Mouse (Mus musculus) fibroblast of lung, adult 2 months (primary cell): ENCODE measurements around the gene Dazap1.

Source experiments
- DNase-seq: peaks from one replicate; pipeline ENCODE4 v3.0.0-alpha.2; 2011; ENCODE audit warnings: low read depth

The Dazap1 gene

DNA sequence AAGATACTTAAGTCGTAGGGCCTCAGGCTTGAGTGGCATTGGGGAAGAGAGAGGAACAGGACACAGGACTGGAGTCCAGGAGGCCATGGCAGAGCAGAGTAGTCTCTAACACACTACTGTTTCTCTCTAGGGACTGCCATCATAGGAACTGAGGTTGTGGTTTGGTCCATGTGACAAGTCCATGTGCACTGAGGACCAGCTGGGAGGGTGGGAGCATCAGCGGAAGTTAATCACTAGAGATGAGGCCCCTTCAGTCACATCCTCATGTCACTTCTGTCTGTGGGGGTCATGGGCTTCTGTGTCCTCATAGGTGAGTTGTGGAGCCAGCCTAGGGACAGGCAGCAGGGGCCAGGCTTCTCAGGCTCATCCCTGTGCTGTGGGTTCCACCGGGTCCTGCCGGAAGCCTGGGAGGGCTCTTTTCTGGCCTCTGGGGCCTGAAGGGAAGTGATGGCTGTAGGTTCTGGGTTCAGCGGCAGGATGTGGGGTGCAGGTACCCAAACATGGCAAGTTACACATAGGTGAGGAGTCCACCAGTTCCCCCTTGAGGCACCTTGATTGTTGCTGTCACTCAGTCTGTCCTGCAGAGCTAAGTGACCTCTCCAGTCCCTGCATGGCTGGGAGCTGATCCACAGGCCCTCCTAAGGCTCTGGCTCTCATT, 10.0 kb downstream of the Dazap1 start:
- DNase-seq: no peak

- DNase-seq: no peak
Measured at GRCm38 (mm10) chr10:80271870-80272585, 10.7 kb downstream of the Dazap1 start.

DNA sequence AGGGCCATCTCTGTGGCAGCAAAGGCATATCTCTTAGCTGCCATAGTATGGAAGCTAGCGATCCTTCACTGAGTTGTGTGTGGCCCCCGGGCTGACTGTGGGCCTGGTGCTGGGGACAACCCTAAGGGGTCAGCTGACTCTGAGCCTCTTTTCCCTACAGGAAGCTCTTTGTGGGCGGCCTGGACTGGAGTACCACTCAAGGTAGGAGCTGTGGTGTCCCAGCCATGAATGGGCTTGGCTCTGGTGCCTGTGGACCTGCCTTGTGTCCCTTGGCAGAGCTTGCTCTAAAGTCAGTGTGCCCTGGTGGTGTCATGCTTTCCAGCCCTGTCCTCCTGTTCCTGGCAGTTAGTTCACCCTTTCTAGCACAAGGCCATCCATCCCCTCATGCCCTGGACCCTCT, 12.6 kb downstream of the Dazap1 start:
- DNase-seq: no peak

DNA sequence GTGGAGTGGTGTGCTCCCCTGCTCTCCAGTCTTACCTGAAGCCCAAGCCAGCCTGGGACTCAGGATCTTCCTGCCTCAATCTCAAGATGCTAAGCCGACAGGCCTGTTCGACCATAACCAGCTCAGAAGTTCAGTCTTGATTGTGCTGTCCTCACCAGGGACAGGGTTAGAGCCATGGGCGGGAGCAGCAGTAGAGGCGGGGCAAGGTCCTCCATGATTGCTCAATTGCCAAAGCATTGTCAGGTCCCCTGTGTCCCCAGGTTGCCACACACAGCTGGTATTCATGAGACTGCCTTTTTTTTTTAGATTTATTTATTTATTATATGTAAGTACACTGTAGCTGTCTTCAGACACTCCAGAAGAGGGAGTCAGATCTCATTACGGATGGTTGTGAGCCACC, 15.0 kb downstream of the Dazap1 start:
- no peak for DNase-seq

DNA sequence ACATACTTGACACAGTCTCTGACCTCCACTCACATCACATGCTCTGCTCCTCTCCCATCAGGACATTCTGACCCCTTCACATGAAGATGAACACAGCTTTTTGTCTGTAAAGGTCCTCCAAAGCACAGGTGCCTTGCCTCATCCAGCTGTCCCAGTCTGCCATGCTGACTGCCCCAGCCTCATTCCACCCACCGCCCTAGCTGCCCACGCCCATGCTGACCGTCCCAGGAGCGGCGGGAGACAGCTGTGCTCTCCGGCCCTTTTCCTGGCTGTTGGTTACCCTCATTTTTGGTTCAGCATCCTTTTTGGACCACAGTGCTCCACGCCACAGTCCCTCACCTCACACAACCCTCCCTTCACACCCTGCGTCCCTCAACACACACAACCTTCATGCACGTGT, 17.1 kb downstream of the Dazap1 start:
- no peak for DNase-seq

GRCm38 (mm10) chr10:80279273-80279672, 18.0 kb downstream of the Dazap1 start:
- DNase-seq: no peak

GRCm38 (mm10) chr10:80281304-80281703, 20.0 kb downstream of the Dazap1 start:
- no peak for DNase-seq

- DNase-seq: no peak
Measured at GRCm38 (mm10) chr10:80281921-80282371, 20.7 kb downstream of the Dazap1 start.

- DNase-seq: no peak
Measured at GRCm38 (mm10) chr10:80282481-80283441, 21.5 kb downstream of the Dazap1 start.

DNA sequence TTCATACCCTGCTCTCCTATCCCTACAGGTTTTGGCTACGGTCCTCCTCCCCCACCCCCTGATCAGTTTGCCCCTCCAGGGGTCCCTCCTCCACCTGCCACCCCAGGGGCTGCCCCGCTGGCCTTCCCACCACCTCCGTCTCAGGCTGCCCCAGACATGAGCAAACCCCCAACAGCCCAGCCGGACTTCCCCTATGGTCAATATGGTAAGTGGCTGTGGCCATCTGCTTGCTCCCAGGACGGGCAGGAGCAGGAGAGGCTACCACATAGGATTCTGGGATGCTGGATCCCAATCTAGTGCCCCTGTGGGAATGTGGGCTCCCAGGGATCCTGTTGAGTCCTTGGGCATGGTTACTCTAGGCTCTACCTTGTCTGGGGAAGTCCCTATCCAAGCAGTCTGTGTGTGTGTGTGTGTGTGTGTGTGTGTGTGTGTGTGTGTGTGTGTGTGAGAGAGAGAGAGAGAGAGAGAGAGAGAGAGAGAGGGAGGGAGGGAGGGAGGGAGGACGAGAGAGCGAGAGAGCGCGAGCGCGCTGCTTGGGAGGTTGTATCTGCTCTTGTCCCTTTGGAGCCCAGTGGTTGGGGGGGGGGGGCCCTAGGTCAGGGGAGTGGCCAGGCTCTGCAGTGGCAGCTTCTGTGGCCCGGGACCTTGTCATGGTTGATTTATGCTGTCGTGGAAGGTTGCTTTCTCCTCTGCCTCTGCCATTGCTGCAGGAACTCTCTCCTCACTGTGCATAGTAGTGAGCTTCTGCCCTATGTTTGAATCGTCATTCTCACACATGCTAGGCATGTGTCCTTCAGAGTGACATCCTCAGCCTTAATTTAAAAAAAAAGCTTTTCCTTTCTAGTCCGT, 24.2 kb downstream of the Dazap1 start:
- no peak for DNase-seq

DNA sequence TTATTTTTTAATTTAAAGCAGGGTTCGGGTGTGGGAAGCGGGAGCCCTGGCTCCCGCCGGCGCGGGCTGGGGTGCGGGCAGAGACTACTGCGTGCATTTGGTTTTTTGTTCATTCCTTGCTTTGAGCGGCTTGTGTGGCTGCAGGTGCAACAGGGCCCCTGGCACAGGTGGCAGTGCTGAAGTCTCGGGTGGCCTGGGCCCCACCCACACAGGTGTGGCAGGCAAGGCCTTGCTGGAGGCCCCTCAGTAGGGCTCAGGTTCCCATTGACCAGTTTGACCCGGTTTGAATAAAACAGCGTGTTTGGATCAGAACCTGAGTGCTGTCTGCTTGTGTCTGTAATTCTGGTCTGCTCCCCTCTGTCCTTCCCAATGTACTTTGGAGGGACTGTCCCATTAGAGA, 26.8 kb downstream of the Dazap1 start:
- no peak for DNase-seq

DNA sequence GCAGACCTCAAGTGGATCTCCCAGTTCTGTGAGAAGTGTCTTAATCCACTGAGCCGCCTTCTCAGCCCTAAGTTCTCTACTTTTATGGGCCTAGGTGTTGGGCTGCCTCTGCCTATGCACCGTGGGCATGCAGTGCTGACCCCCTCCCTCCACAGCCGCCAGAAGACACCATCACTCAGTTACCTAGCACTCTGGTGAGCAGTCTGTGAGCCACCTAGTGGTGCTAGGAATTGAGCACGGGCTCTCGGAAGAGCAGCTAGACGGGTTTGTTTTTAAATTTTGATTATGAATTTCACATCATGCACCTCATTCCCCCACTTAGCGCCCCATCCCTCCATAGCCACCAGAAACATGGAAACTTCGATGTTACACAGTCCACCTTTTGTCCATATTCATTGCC, 27.4 kb downstream of the Dazap1 start:
- DNase-seq: no peak

DNA sequence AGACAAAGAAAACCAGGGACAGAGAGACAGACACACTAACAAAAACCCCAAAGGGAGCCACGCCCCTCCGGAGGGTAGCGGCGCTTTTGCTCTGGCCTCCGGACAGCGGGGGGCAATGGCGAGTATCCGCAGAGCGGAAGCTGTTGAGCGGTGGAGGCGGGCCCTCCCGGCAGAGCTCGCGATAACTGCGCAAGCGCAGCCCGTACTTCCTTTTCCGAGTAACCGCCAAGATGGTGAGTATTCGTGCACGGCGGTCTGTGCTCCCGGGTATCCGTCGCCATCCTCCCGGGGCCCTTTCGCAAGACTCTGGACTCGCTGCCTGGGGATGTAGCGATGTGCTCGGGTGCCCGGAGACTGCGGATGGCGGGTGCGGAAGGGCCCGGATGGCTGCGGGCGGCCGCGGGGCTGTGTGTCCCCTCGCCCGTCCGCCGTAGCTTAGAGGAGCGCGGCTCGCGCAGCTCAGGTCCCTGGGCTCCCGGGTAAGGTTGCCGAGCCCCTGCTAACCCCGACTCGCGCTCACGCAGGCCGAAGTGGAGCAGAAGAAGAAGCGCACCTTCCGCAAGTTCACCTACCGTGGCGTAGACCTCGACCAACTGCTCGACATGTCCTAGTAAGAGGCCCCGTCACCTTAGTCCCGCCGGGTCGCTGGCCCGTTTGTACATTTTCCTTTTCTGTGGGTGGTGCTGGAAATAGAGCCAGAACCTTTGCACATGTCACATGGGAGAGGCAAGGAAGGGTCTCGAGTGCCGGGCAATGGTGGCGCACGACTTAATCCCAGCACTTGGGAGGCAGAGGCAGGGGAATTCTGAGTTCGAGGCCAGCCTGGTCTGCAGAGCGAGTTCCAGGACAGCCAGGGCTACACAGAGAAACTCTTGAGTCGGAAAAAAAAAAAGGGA, 31.2 kb downstream of the Dazap1 start, which contains the start of gene Rps15:
TSS of gene Rps15 (plus strand) at position 203 of the 896 bp plus-strand sequence.
- DNase-seq: peak; percentile 92

DNA sequence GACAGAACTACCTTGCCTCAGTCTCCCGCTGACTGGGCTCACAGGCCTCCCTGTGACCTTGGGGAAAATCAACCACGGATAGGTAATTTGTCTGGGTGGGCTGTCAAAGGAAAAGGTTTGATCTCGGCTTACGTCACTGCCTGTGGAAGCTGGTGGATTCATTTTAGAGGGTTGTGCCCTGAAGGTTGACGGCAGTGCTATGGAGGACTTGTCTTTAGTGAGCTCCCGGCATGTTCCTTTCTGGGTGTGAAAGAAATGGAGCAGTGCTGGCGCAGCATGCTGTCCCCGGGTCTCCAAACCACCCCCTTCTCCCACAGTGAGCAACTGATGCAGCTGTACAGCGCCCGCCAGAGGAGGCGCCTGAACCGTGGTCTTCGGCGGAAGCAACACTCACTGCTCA, 32.0 kb downstream of the Dazap1 start:
- DNase-seq: no peak

DNA sequence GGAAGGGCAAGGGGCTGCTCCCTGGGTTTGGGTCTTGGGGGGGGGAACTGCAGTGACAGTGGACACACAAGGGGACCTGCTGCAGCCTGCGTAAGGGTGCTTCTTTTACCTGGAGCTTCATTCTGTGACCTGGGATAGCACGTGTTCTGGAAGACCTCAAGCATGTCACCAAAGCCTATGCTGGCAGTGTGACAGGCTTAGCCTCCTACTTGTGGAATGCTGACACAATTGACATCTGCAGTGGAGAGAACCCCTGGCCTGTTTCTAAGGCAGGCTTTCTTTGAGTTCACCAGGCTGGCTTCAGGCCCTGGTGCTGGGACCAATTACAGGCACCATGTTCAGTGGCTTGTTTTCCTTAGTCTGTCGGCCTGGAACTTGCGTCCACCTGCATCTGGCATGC, 33.0 kb downstream of the Dazap1 start:
- DNase-seq: no peak

- DNase-seq: no peak
Measured at GRCm38 (mm10) chr10:80294788-80295303, 33.6 kb downstream of the Dazap1 start.

DNA sequence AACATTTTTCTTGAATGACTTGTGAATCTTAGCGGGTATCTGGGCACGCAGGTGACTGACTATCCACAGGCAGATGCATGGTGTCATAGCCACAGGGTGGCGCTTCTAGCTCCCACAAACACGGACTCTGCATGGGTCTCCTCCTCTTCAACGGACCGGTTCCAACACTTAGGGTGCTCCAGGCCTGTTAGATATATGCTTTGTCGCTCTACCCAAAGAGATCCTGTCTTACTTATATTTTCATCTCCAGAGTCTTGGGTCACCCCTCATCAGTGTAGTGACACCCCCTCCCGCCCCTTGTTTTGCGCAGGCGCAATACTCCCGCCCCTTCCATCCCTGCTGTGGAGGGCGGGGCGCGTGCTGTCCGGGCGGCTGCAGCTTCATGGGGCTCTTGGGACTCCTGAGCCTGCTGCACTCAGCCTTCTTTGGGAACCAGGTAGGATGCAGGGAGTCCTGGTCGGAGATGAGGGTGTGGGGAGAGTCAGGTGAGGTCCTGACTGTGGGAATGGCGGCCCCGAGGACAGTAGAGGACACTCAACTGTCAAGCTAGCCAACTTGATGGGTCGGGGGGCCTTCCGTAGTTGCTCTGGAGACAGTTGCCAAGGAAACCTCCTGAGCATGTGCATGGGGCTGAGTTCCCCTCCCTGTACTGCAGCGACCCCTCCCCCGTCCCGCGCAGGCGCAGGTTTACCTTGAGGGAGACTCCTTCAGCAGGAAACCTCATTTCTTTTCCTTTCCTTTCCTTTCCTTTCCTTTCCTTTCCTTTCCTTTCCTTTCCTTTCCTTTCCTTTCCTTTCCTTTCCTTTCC, 34.5 kb downstream of the Dazap1 start, which contains the start of gene Apc2:
TSS of gene Apc2 (plus strand) at position 360 of the 808 bp plus-strand sequence.
- peak; percentile 41 for DNase-seq

GRCm38 (mm10) chr10:80296824-80297223, 35.5 kb downstream of the Dazap1 start:
- no peak for DNase-seq

- no peak for DNase-seq
Measured at GRCm38 (mm10) chr10:80297526-80298133, 36.3 kb downstream of the Dazap1 start.
